Mouse (Mus musculus): ENCODE measurements around the gene Ccl22. TPM values are rescaled to one million over a fixed set of nuclear protein-coding genes. Genes with fewer than 3 reads are reported as not detected.

Gene Ccl22
- polyA plus RNA-seq, 1 experiment from 2014 or later, result not detected

GRCm38 (mm10) chr8:94749942-94750341, 4.6 kb downstream of the Ccl22 start:
- H3K4me1 ChIP-seq (ENCODE audit: insufficient read depth, low read length), result no peaks in the 10 kb centered on the region
- 79% methylated on average over 3 of the region's 3 CpGs for WGBS
- H3K36me3 ChIP-seq (ENCODE audit: insufficient read depth, low read length), result no peaks in the 10 kb centered on the region
- ATAC-seq (ENCODE audit: low FRiP score, low TSS enrichment), result no peak
- H3K27me3 ChIP-seq (ENCODE audit: insufficient read depth, low read length), result no peaks in the 10 kb centered on the region
- H3K9ac ChIP-seq (replicated peaks; ENCODE audit: low read length), result no peak overlapping the region
- H3K4me2 ChIP-seq (replicated peaks; ENCODE audit: low read depth, low read length), result no peak overlapping the region
- no peak overlapping the region for H3K27ac ChIP-seq (ENCODE audit: low read length)
- H3K4me3 ChIP-seq (ENCODE audit: low read length), result no peak overlapping the region
- H3K9me3 ChIP-seq (ENCODE audit: low read length), result no peaks in the 10 kb centered on the region

- no peaks in the 10 kb centered on the region for H3K36me3 ChIP-seq (ENCODE audit: insufficient read depth, low read length)
- no peak for ATAC-seq (ENCODE audit: low FRiP score, low TSS enrichment)
- no peaks in the 10 kb centered on the region for H3K4me1 ChIP-seq (ENCODE audit: insufficient read depth, low read length)
- H3K4me3 ChIP-seq (ENCODE audit: low read length), result no peak overlapping the region
- H3K4me2 ChIP-seq (replicated peaks; ENCODE audit: low read depth, low read length), result no peak overlapping the region
- H3K9me3 ChIP-seq (ENCODE audit: low read length), result no peaks in the 10 kb centered on the region
- WGBS, result 70% methylated on average over 10 of the region's 10 CpGs
- no peak overlapping the region for H3K27ac ChIP-seq (ENCODE audit: low read length)
- H3K9ac ChIP-seq (replicated peaks; ENCODE audit: low read length), result no peak overlapping the region
- H3K27me3 ChIP-seq (ENCODE audit: insufficient read depth, low read length), result no peaks in the 10 kb centered on the region
Observed at GRCm38 (mm10) chr8:94751023-94751849, 5.8 kb downstream of the Ccl22 start.

- no peaks in the 10 kb centered on the region for H3K27me3 ChIP-seq (ENCODE audit: insufficient read depth, low read length)
- no peak overlapping the region for H3K9ac ChIP-seq (replicated peaks; ENCODE audit: low read length)
- H3K27ac ChIP-seq (ENCODE audit: low read length), result no peak overlapping the region
- no peak for ATAC-seq (ENCODE audit: low FRiP score, low TSS enrichment)
- H3K4me1 ChIP-seq (ENCODE audit: insufficient read depth, low read length), result no peaks in the 10 kb centered on the region
- no peak overlapping the region for H3K4me2 ChIP-seq (replicated peaks; ENCODE audit: low read depth, low read length)
- no peaks in the 10 kb centered on the region for H3K9me3 ChIP-seq (ENCODE audit: low read length)
- WGBS, result 88% methylated on average over 2 of the region's 2 CpGs
- H3K4me3 ChIP-seq (ENCODE audit: low read length), result no peak overlapping the region
- no peaks in the 10 kb centered on the region for H3K36me3 ChIP-seq (ENCODE audit: insufficient read depth, low read length)
Observed at GRCm38 (mm10) chr8:94754006-94754405, 8.6 kb downstream of the Ccl22 start.

- H3K4me1 ChIP-seq (ENCODE audit: insufficient read depth, low read length), result no peaks in the 10 kb centered on the region
- 62% methylated on average over 2 of the region's 2 CpGs for WGBS
- no peak overlapping the region for H3K27ac ChIP-seq (ENCODE audit: low read length)
- no peak overlapping the region for H3K4me3 ChIP-seq (ENCODE audit: low read length)
- H3K36me3 ChIP-seq (ENCODE audit: insufficient read depth, low read length), result no peaks in the 10 kb centered on the region
- no peak overlapping the region for H3K4me2 ChIP-seq (replicated peaks; ENCODE audit: low read depth, low read length)
- no peaks in the 10 kb centered on the region for H3K27me3 ChIP-seq (ENCODE audit: insufficient read depth, low read length)
- no peak for ATAC-seq (ENCODE audit: low FRiP score, low TSS enrichment)
- H3K9ac ChIP-seq (replicated peaks; ENCODE audit: low read length), result no peak overlapping the region
- no peaks in the 10 kb centered on the region for H3K9me3 ChIP-seq (ENCODE audit: low read length)
Observed at GRCm38 (mm10) chr8:94754486-94754885, 9.1 kb downstream of the Ccl22 start.

- Histone ChIP-seq H3K27ac (ENCODE audit: low read length) (no peak overlapping the region), H3K4me2 (replicated peaks; ENCODE audit: low read depth, low read length) (no peak overlapping the region), H3K36me3 (ENCODE audit: insufficient read depth, low read length) (no peaks in the 10 kb centered on the region), H3K9me3 (ENCODE audit: low read length) (no peaks in the 10 kb centered on the region), H3K4me3 (ENCODE audit: low read length) (no peak overlapping the region), H3K27me3 (ENCODE audit: insufficient read depth, low read length) (peaks cover 16% of the 10 kb centered on the region; the same call in 1 of the 2 replicates), H3K9ac (replicated peaks; ENCODE audit: low read length) (no peak overlapping the region), H3K4me1 (ENCODE audit: insufficient read depth, low read length) (peaks cover 6% of the 10 kb centered on the region; the same call in 1 of the 2 replicates)
- ATAC-seq (ENCODE audit: low FRiP score, low TSS enrichment), result no peak
- WGBS, result 60% methylated on average over 9 of the region's 9 CpGs
Observed at GRCm38 (mm10) chr8:94767035-94767434, 21.6 kb downstream of the Ccl22 start.

GRCm38 (mm10) chr8:94770945-94771344, 25.6 kb downstream of the Ccl22 start:
- WGBS, result 46% methylated on average over 6 of the region's 6 CpGs
- ATAC-seq (ENCODE audit: low FRiP score, low TSS enrichment), result peak; percentile 19; the same call in 1 of the 2 replicates
- no peaks in the 10 kb centered on the region for H3K36me3 ChIP-seq (ENCODE audit: insufficient read depth, low read length)
- no peaks in the 10 kb centered on the region for H3K9me3 ChIP-seq (ENCODE audit: low read length)
- no peak overlapping the region for H3K9ac ChIP-seq (replicated peaks; ENCODE audit: low read length)
- H3K4me3 ChIP-seq (ENCODE audit: low read length), result no peak overlapping the region
- peaks cover 29% of the 10 kb centered on the region; the same call in 1 of the 2 replicates for H3K27me3 ChIP-seq (ENCODE audit: insufficient read depth, low read length)
- peak overlapping the region; percentile 5; the same call in 1 of the 2 replicates for H3K27ac ChIP-seq (ENCODE audit: low read length)
- peaks cover 17% of the 10 kb centered on the region; the same call in 1 of the 2 replicates for H3K4me1 ChIP-seq (ENCODE audit: insufficient read depth, low read length)
- H3K4me2 ChIP-seq (replicated peaks; ENCODE audit: low read depth, low read length), result no peak overlapping the region

GRCm38 (mm10) chr8:94771941-94772670, 26.7 kb downstream of the Ccl22 start, which contains the start of gene Cx3cl1:
Cx3cl1 (plus strand) TSS chr8:94772009.
- Histone ChIP-seq H3K36me3 (ENCODE audit: insufficient read depth, low read length) (no peaks in the 10 kb centered on the region), H3K4me1 (ENCODE audit: insufficient read depth, low read length) (peaks cover 14% of the 10 kb centered on the region; the same call in 1 of the 2 replicates), H3K9ac (replicated peaks; ENCODE audit: low read length) (peak within 1 kb of the TSS; percentile 74), H3K4me3 (ENCODE audit: low read length) (peak within 1 kb of the TSS; percentile 58), H3K27ac (ENCODE audit: low read length) (peak within 1 kb of the TSS; percentile 5; the same call in 1 of the 2 replicates), H3K4me2 (replicated peaks; ENCODE audit: low read depth, low read length) (peak within 1 kb of the TSS; percentile 90), H3K27me3 (ENCODE audit: insufficient read depth, low read length) (peaks cover 29% of the 10 kb centered on the region; the same call in 1 of the 2 replicates), H3K9me3 (ENCODE audit: low read length) (no peaks in the 10 kb centered on the region)
- ATAC-seq (ENCODE audit: low FRiP score, low TSS enrichment), result peak; percentile 90
- WGBS, result 0% methylated on average over 38 of the region's 38 CpGs

GRCm38 (mm10) chr8:94773048-94773447, 27.7 kb downstream of the Ccl22 start:
- no peak overlapping the region for H3K27ac ChIP-seq (ENCODE audit: low read length)

GRCm38 (mm10) chr8:94773700-94774171, 28.3 kb downstream of the Ccl22 start:
- Histone ChIP-seq H3K4me1 (ENCODE audit: insufficient read depth, low read length) (peaks cover 25% of the 10 kb centered on the region), H3K4me3 (ENCODE audit: low read length) (no peak overlapping the region), H3K36me3 (ENCODE audit: insufficient read depth, low read length) (no peaks in the 10 kb centered on the region), H3K9me3 (ENCODE audit: low read length) (no peaks in the 10 kb centered on the region), H3K9ac (replicated peaks; ENCODE audit: low read length) (no peak overlapping the region), H3K4me2 (replicated peaks; ENCODE audit: low read depth, low read length) (0 out of 2 replicates have a peak overlapping the region, but pooled peaks have one; percentile 90), H3K27ac (ENCODE audit: low read length) (no peak overlapping the region), H3K27me3 (ENCODE audit: insufficient read depth, low read length) (peaks cover 26% of the 10 kb centered on the region; the same call in 1 of the 2 replicates)
- no peak for ATAC-seq (ENCODE audit: low FRiP score, low TSS enrichment)
- WGBS, result 34% methylated on average over 12 of the region's 12 CpGs

More at GRCm38 (mm10) chr8:94773048-94773447, 27.7 kb downstream of the Ccl22 start:
- Histone ChIP-seq H3K9ac (replicated peaks; ENCODE audit: low read length) (no peak overlapping the region), H3K4me1 (ENCODE audit: insufficient read depth, low read length) (peaks cover 18% of the 10 kb centered on the region), H3K4me3 (ENCODE audit: low read length) (peak overlapping the region; percentile 58), H3K27me3 (ENCODE audit: insufficient read depth, low read length) (peaks cover 29% of the 10 kb centered on the region; the same call in 1 of the 2 replicates), H3K4me2 (replicated peaks; ENCODE audit: low read depth, low read length) (peak overlapping the region; percentile 90), H3K9me3 (ENCODE audit: low read length) (no peaks in the 10 kb centered on the region), H3K36me3 (ENCODE audit: insufficient read depth, low read length) (no peaks in the 10 kb centered on the region)
- WGBS, result 54% methylated on average over 6 of the region's 6 CpGs
- no peak for ATAC-seq (ENCODE audit: low FRiP score, low TSS enrichment)

Measured in kidney, embryonic 16.5 days (tissue).